Mouse (Mus musculus) hindbrain, embryonic 11.5 days (tissue): ENCODE measurements at regions not wholly inside any gene's neighbourhood (a gene's known extent, or its start where the extent isn't known, plus 50 kb on each side); places are given as distances from the start of the nearest gene placed in this dataset.

Experiments used
- ATAC-seq: fragments of 200-750 bp; cut with Nextera tagmentation; 2 replicates; pipeline ENCODE4 v1.8.0; 2017; ENCODE audit warnings: mild to moderate bottlenecking, moderate TSS enrichment, moderate library complexity; ENCODE audit not compliant: low FRiP score
- DNase-seq: peaks from one replicate; pipeline ENCODE4 v3.0.0-alpha.2; 2015; ENCODE audit warnings: low spot score
- H3K27ac ChIP-seq: fragments of 300-500 bp; sonication (generic); 2 replicates; pipeline ENCODE4 v1.5.1; 2014; ENCODE audit warnings: mild to moderate bottlenecking, low read depth, low read length
- H3K27me3 ChIP-seq: fragments of 300-500 bp; sonication (generic); 2 replicates; pipeline ENCODE4 v1.6.1; 2014; ENCODE audit warnings: mild to moderate bottlenecking, low read length, moderate library complexity, mixed read lengths; ENCODE audit not compliant: control insufficient read depth, insufficient read depth
- H3K36me3 ChIP-seq: fragments of 300-500 bp; sonication (generic); 2 replicates; pipeline ENCODE4 v1.6.1; 2014; ENCODE audit warnings: mild to moderate bottlenecking, low read length, moderate library complexity, mixed read lengths; ENCODE audit not compliant: control insufficient read depth, insufficient read depth
- H3K4me1 ChIP-seq: fragments of 300-500 bp; sonication (generic); replicated peaks from 2 replicates; pipeline ENCODE4 v1.6.1; 2014; ENCODE audit warnings: low read length, mixed read lengths; ENCODE audit not compliant: control insufficient read depth, insufficient read depth
- H3K4me2 ChIP-seq: fragments of 300-500 bp; sonication (generic); replicated peaks from 2 replicates; pipeline ENCODE4 v1.6.1; 2014; ENCODE audit warnings: mild to moderate bottlenecking, low read depth, low read length
- H3K4me3 ChIP-seq: fragments of 300-500 bp; sonication (generic); 2 replicates; pipeline ENCODE4 v1.5.1; 2014; ENCODE audit warnings: low read depth, low read length
- H3K9ac ChIP-seq: fragments of 300-500 bp; sonication (generic); 2 replicates; pipeline ENCODE4 v1.6.1; 2014; ENCODE audit warnings: low read depth, low read length
- H3K9me3 ChIP-seq: fragments of 300-500 bp; sonication (generic); 2 replicates; pipeline ENCODE4 v1.6.1; 2016; ENCODE audit warnings: low read length; ENCODE audit not compliant: control insufficient read depth
- WGBS: fragments of 180-500 bp; shearing (Covaris S2); extraction: QIAGEN DNeasy Blood & Tissue Kit; methylation state at CpG from one replicate; pipeline ENCODE4 v1.1.7; 2014; 5-methylcytosine and 5-hydroxymethylcytosine counted together

DNA sequence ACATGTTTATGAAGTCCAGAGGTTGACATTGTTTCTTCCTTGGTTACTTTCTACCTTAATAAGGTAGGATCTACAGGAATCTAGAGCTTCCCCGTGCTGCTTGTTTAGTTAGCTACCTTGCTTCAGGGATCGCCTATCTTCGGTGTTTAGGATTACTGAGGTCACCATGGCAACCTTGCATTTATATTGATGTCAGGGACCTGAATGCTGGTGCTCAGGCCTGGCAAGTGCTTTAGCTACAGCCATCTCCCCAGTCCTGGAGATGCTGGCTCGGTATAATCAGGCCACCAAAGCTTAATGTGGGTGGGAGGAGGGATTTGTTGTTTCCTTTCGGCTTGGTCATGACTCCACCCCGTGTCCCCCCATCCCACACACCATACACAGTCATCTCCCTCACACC is 50.0 kb upstream of the Zc3h12a start:
- no peak for ATAC-seq
- Histone ChIP-seq H3K27ac (no peak overlapping the region), H3K9ac (no peak overlapping the region), H3K27me3 (no peaks in the 10 kb centered on the region), H3K4me2 (no peak overlapping the region), H3K4me1 (no peaks in the 10 kb centered on the region), H3K9me3 (no peaks in the 10 kb centered on the region), H3K4me3 (no peak overlapping the region), H3K36me3 (no peaks in the 10 kb centered on the region)
- no peak for DNase-seq
- WGBS, result 53% methylated on average over 6 of the region's 6 CpGs
